Mouse (Mus musculus) lung, embryonic 14.5 days (tissue): ENCODE results near the gene Mov10. TPM values are rescaled to one million over a fixed set of nuclear protein-coding genes. Genes with fewer than 3 reads are reported as not detected.

ENCODE experiments used
- ATAC-seq: fragments of 200-750 bp; cut with Nextera tagmentation; 2 replicates; pipeline ENCODE4 v1.8.0; 2017; ENCODE audit warnings: mild to moderate bottlenecking, moderate TSS enrichment, moderate library complexity; ENCODE audit not compliant: insufficient read depth
- DNase-seq: peaks from one replicate; pipeline ENCODE4 v3.0.0-alpha.2; 2015
- H3K27ac ChIP-seq: fragments of 300-500 bp; sonication (generic); 2 replicates; pipeline ENCODE4 v1.5.1; 2014; ENCODE audit warnings: low read depth, mild to moderate bottlenecking, moderate library complexity
- H3K27me3 ChIP-seq: fragments of 300-500 bp; sonication (generic); 2 replicates; pipeline ENCODE4 v1.6.1; 2014; ENCODE audit warnings: low read length, control low read depth; ENCODE audit not compliant: insufficient read depth
- H3K36me3 ChIP-seq: fragments of 300-500 bp; sonication (generic); 2 replicates; pipeline ENCODE4 v1.6.1; 2014; ENCODE audit warnings: control low read depth; ENCODE audit not compliant: insufficient read depth
- H3K4me1 ChIP-seq: fragments of 300-500 bp; sonication (generic); 2 replicates; pipeline ENCODE4 v1.6.1; 2014; ENCODE audit warnings: antibody characterized with exemption, control low read depth; ENCODE audit not compliant: insufficient read depth
- H3K4me2 ChIP-seq: fragments of 300-500 bp; sonication (generic); 2 replicates; pipeline ENCODE4 v1.6.1; 2014; ENCODE audit warnings: mild to moderate bottlenecking
- H3K4me3 ChIP-seq: fragments of 300-500 bp; sonication (generic); 2 replicates; pipeline ENCODE4 v1.5.1; 2014; ENCODE audit warnings: low read depth, low read length
- H3K9ac ChIP-seq: fragments of 300-500 bp; sonication (generic); 2 replicates; pipeline ENCODE4 v1.6.1; 2014
- H3K9me3 ChIP-seq: fragments of 300-500 bp; sonication (generic); 2 replicates; pipeline ENCODE4 v1.6.1; 2016; ENCODE audit warnings: low read depth, low read length, control low read depth
- CTCF ChIP-seq: IDR thresholded peaks from 2 replicates; pipeline ENCODE4 v1.5.1; 2016; ENCODE audit warnings: antibody characterized with exemption, low read depth
- WGBS: fragments of 180-500 bp; shearing (Covaris S2); extraction: QIAGEN DNeasy Blood & Tissue Kit; methylation state at CpG from one replicate; pipeline ENCODE4 v1.1.7; 2014; 5-methylcytosine and 5-hydroxymethylcytosine counted together
- polyA plus RNA-seq: library from polyadenylated mRNA; unstranded; fragments of >200 nt; fragmentation: Nextera tagmentation; extraction: Ambion mirVana; gene quantifications from 2 replicates; pipeline ENCODE4 v1.2.1, GENCODE M21; 2014

Mov10 gene
- polyA plus RNA-seq, 1 experiment from 2014 or later: 51.0 TPM

GRCm38 (mm10) chr3:104781471-104781903 lies 36.9 kb downstream of the Mov10 start, which contains the start of gene Fam19a3:
Fam19a3 (minus strand) TSS chr3:104781840.
- H3K9me3 ChIP-seq: no peaks in the 10 kb centered on the region
- peak within 1 kb of the TSS; percentile 97 for H3K4me2 ChIP-seq
- H3K9ac ChIP-seq: peak within 1 kb of the TSS; percentile 49
- no peak for DNase-seq
- WGBS: 2% methylated on average over 26 of the region's 26 CpGs
- peak within 1 kb of the TSS; percentile 52 for H3K4me3 ChIP-seq
- H3K4me1 ChIP-seq: peaks cover 6% of the 10 kb centered on the region; the same call in 1 of the 2 replicates
- ATAC-seq: peak; percentile 10; the same call in 1 of the 2 replicates
- no peak within 1 kb of the TSS; the same call in 1 of the 2 replicates for H3K27ac ChIP-seq
- no peak for TF ChIP-seq CTCF
- peaks cover 72% of the 10 kb centered on the region for H3K27me3 ChIP-seq
- no peaks in the 10 kb centered on the region for H3K36me3 ChIP-seq

GRCm38 (mm10) chr3:104780561-104781420 lies 37.6 kb downstream of the Mov10 start, which contains the start of gene Ppm1j:
Ppm1j (plus strand) TSS chr3:104781056.
- peak; percentile 62 for ATAC-seq
- Histone ChIP-seq H3K9me3 (no peaks in the 10 kb centered on the region), H3K4me3 (peak within 1 kb of the TSS; percentile 52), H3K9ac (peak within 1 kb of the TSS; percentile 49), H3K27ac (no peak within 1 kb of the TSS; the same call in 1 of the 2 replicates), H3K4me2 (peak within 1 kb of the TSS; percentile 97), H3K27me3 (peaks cover 78% of the 10 kb centered on the region), H3K36me3 (no peaks in the 10 kb centered on the region), H3K4me1 (peaks cover 6% of the 10 kb centered on the region; the same call in 1 of the 2 replicates)
- peak; percentile 81 for DNase-seq
- no peak for TF ChIP-seq CTCF
- WGBS: under 1% methylated on average over 56 of the region's 56 CpGs

- Histone ChIP-seq H3K27me3 (peaks cover 78% of the 10 kb centered on the region), H3K9me3 (no peaks in the 10 kb centered on the region), H3K4me1 (peaks cover 6% of the 10 kb centered on the region; the same call in 1 of the 2 replicates), H3K4me2 (no peak overlapping the region; the same call in 1 of the 2 replicates), H3K36me3 (no peaks in the 10 kb centered on the region), H3K4me3 (no peak overlapping the region), H3K27ac (no peak overlapping the region), H3K9ac (no peak overlapping the region)
- peak; percentile 94 for TF ChIP-seq CTCF
- ATAC-seq (no peak), DNase-seq (peak; percentile 89)
- WGBS: 0% methylated on average over 7 of the region's 7 CpGs
Measured at GRCm38 (mm10) chr3:104779949-104780348, 38.4 kb downstream of the Mov10 start.

GRCm38 (mm10) chr3:104777342-104777741 lies 41.0 kb downstream of the Mov10 start:
- H3K4me1 ChIP-seq: peaks cover 6% of the 10 kb centered on the region; the same call in 1 of the 2 replicates
- no peak overlapping the region for H3K27ac ChIP-seq
- H3K9me3 ChIP-seq: no peaks in the 10 kb centered on the region
- ATAC-seq: no peak
- WGBS: 1% methylated on average over 20 of the region's 20 CpGs
- peaks cover 64% of the 10 kb centered on the region for H3K27me3 ChIP-seq
- peak; percentile 71 for DNase-seq
- no peaks in the 10 kb centered on the region for H3K36me3 ChIP-seq
- H3K9ac ChIP-seq: no peak overlapping the region
- TF ChIP-seq CTCF: peak; percentile 61; the same call in 1 of the 2 replicates
- H3K4me2 ChIP-seq: peak overlapping the region; percentile 63
- peak overlapping the region; percentile 28; the same call in 1 of the 2 replicates for H3K4me3 ChIP-seq

GRCm38 (mm10) chr3:104773301-104773700 lies 45.1 kb downstream of the Mov10 start:
- WGBS: 81% methylated on average over 7 of the region's 7 CpGs
- Histone ChIP-seq H3K4me2 (no peak overlapping the region), H3K4me1 (no peaks in the 10 kb centered on the region), H3K27me3 (peaks cover 24% of the 10 kb centered on the region), H3K9me3 (no peaks in the 10 kb centered on the region), H3K36me3 (no peaks in the 10 kb centered on the region), H3K4me3 (no peak overlapping the region), H3K27ac (no peak overlapping the region), H3K9ac (no peak overlapping the region)
- no peak for TF ChIP-seq CTCF
- ATAC-seq: no peak
- DNase-seq: no peak

GRCm38 (mm10) chr3:104771460-104771859 lies 46.9 kb downstream of the Mov10 start:
- Histone ChIP-seq H3K9me3 (no peaks in the 10 kb centered on the region), H3K4me2 (no peak overlapping the region), H3K27ac (no peak overlapping the region), H3K27me3 (peaks cover 6% of the 10 kb centered on the region), H3K9ac (no peak overlapping the region), H3K36me3 (no peaks in the 10 kb centered on the region), H3K4me3 (no peak overlapping the region), H3K4me1 (no peaks in the 10 kb centered on the region)
- ATAC-seq (no peak), DNase-seq (no peak)
- TF ChIP-seq CTCF: no peak
- 49% methylated on average over 6 of the region's 6 CpGs for WGBS

- ATAC-seq (no peak), DNase-seq (no peak)
- 32% methylated on average over 3 of the region's 3 CpGs for WGBS
- H3K4me3 ChIP-seq: no peak overlapping the region
- no peaks in the 10 kb centered on the region for H3K4me1 ChIP-seq
- no peak overlapping the region for H3K4me2 ChIP-seq
- no peak overlapping the region for H3K27ac ChIP-seq
- H3K36me3 ChIP-seq: no peaks in the 10 kb centered on the region
- no peaks in the 10 kb centered on the region for H3K9me3 ChIP-seq
- no peak overlapping the region for H3K9ac ChIP-seq
- no peak for TF ChIP-seq CTCF
- peaks cover under 1% of the 10 kb centered on the region; the same call in 1 of the 2 replicates for H3K27me3 ChIP-seq
Measured at GRCm38 (mm10) chr3:104770918-104771317, 47.4 kb downstream of the Mov10 start.
